Mouse (Mus musculus) ovary, adult 18-20 months (tissue): ENCODE data around the gene Kbtbd2.

ENCODE experiments used
- DNase-seq: peaks from one replicate; pipeline ENCODE4 v3.0.0; 2022; ENCODE audit warnings: low spot score, mixed read lengths

Gene Kbtbd2

GRCm38 (mm10) chr6:56797311-56798151 is at the start of gene Kbtbd2:
Kbtbd2 (minus strand) TSS chr6:56797813.
- peak; percentile 92 for DNase-seq

- DNase-seq: no peak
Observed at GRCm38 (mm10) chr6:56844365-56844764, 46.8 kb upstream of the Kbtbd2 start.

- DNase-seq: no peak
Observed at GRCm38 (mm10) chr6:56843229-56843628, 45.6 kb upstream of the Kbtbd2 start.

GRCm38 (mm10) chr6:56837621-56838020 is 40.0 kb upstream of the Kbtbd2 start:
- no peak for DNase-seq

GRCm38 (mm10) chr6:56837166-56837565 is 39.6 kb upstream of the Kbtbd2 start:
- DNase-seq: no peak

GRCm38 (mm10) chr6:56835532-56835931 is 37.9 kb upstream of the Kbtbd2 start:
- DNase-seq: no peak

- DNase-seq: no peak
Observed at GRCm38 (mm10) chr6:56834769-56835168, 37.2 kb upstream of the Kbtbd2 start.

- no peak for DNase-seq
Observed at GRCm38 (mm10) chr6:56832830-56833229, 35.2 kb upstream of the Kbtbd2 start.

GRCm38 (mm10) chr6:56832407-56832796 is 34.8 kb upstream of the Kbtbd2 start:
- no peak for DNase-seq

- peak; percentile 85 for DNase-seq
Observed at GRCm38 (mm10) chr6:56831697-56832406, 34.2 kb upstream of the Kbtbd2 start, which contains the start of gene Fkbp9. Fkbp9 (plus strand) TSS chr6:56832059.

- no peak for DNase-seq
Observed at GRCm38 (mm10) chr6:56825657-56826056, 28.0 kb upstream of the Kbtbd2 start.

GRCm38 (mm10) chr6:56819124-56819487 is 21.5 kb upstream of the Kbtbd2 start:
- DNase-seq: no peak

GRCm38 (mm10) chr6:56818436-56819123 is 21.0 kb upstream of the Kbtbd2 start:
- no peak for DNase-seq

GRCm38 (mm10) chr6:56813332-56813731 is 15.7 kb upstream of the Kbtbd2 start:
- DNase-seq: no peak

- no peak for DNase-seq
Observed at GRCm38 (mm10) chr6:56808656-56809055, 11.0 kb upstream of the Kbtbd2 start.

- DNase-seq: no peak
Observed at GRCm38 (mm10) chr6:56806195-56806594, 8.6 kb upstream of the Kbtbd2 start.

- no peak for DNase-seq
Observed at GRCm38 (mm10) chr6:56805026-56805425, 7.4 kb upstream of the Kbtbd2 start.

- no peak for DNase-seq
Observed at GRCm38 (mm10) chr6:56798152-56798465, 496 bp upstream of the Kbtbd2 start.

GRCm38 (mm10) chr6:56796668-56797141 is 908 bp downstream of the Kbtbd2 start:
- DNase-seq: peak; percentile 6

- no peak for DNase-seq
Observed at GRCm38 (mm10) chr6:56796232-56796631, 1.4 kb downstream of the Kbtbd2 start.

- no peak for DNase-seq
Observed at GRCm38 (mm10) chr6:56794834-56795233, 2.8 kb downstream of the Kbtbd2 start.

GRCm38 (mm10) chr6:56789336-56789735 is 8.3 kb downstream of the Kbtbd2 start:
- no peak for DNase-seq

- no peak for DNase-seq
Observed at GRCm38 (mm10) chr6:56787668-56788067, 9.9 kb downstream of the Kbtbd2 start.
